Mouse (Mus musculus) forebrain, embryonic 10.5 days (tissue): ENCODE data around the gene Vhl. TPM values are rescaled to one million over a fixed set of nuclear protein-coding genes. Genes with fewer than 3 reads are reported as not detected.
A peak's percentile ranks its signal among the peaks of the same experiment; 100 is the strongest.

ENCODE experiments used
- DNase-seq: peaks from one replicate; pipeline ENCODE4 v3.0.0-alpha.2; 2017; ENCODE audit warnings: low spot score; ENCODE audit errors: extremely low spot score
- H3K27ac ChIP-seq: fragments of 300-500 bp; sonication (generic); 2 replicates; pipeline ENCODE4 v1.5.1; 2016; ENCODE audit warnings: mild to moderate bottlenecking
- H3K27me3 ChIP-seq: fragments of 300-500 bp; sonication (generic); 2 replicates; pipeline ENCODE4 v1.6.1; 2016; ENCODE audit warnings: mild to moderate bottlenecking; ENCODE audit not compliant: poor library complexity, severe bottlenecking
- H3K36me3 ChIP-seq: fragments of 300-500 bp; sonication (generic); replicated peaks from 2 replicates; pipeline ENCODE4 v1.6.1; 2016; ENCODE audit warnings: mild to moderate bottlenecking, moderate library complexity
- H3K4me1 ChIP-seq: fragments of 300-500 bp; sonication (generic); 2 replicates; pipeline ENCODE4 v1.6.1; 2016
- H3K4me3 ChIP-seq: fragments of 300-500 bp; sonication (generic); 2 replicates; pipeline ENCODE4 v1.5.1; 2016; ENCODE audit warnings: mild to moderate bottlenecking, moderate library complexity
- H3K9me3 ChIP-seq: fragments of 300-500 bp; sonication (generic); 2 replicates; pipeline ENCODE4 v1.6.1; 2016; ENCODE audit warnings: mild to moderate bottlenecking, moderate library complexity
- WGBS: fragments of 180-500 bp; shearing (Covaris S2); methylation state at CpG from one replicate; pipeline ENCODE4 v1.1.7; 2016; 5-methylcytosine and 5-hydroxymethylcytosine counted together
- polyA plus RNA-seq: library from polyadenylated mRNA; unstranded; fragments of >200 nt; fragmentation: Nextera tagmentation; extraction: Ambion mirVana; gene quantifications from 2 replicates; pipeline ENCODE4 v1.2.1, GENCODE M21; 2016

The Vhl gene
- polyA plus RNA-seq, 1 experiment from 2014 or later, result 42.4 TPM

DNA sequence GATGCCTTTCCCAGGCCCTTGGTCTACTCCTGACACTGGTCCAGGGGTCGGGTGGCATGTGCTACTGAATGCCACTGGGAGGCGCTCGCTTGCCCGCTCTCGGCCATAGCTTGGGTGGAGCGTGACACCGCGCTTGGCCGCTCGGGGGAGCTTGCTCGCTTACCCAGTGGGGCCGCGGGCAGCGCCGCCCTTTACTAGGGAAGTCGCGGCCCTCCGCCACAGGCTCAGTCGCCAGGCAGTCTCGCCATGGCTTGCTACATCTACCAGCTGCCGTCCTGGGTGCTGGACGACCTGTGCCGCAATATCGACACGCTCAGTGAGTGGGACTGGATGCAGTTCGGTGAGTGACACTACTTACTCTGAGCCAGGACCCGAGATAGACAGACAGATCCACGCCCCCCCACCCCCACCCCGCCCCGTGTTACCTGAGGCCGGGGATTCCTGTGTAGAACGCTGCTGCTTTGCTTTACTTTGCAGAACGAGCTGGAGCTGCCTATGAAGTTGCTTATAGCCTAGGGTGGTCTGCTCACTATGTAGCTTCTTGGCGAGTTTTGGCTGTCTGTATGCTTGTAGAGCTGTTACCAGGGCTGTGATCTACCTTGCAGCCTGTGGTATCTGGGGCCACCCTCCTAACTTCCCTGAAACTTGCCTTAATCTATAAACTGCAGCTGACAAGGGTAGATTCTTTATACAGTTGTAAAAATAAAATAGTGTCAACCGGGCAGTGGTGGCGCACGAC lies 14.7 kb downstream of the Vhl start, which contains the start of gene Irak2:
Gene Irak2, plus strand, starts transcription at position 166 of the 739 bp plus-strand sequence.
- Histone ChIP-seq H3K4me3 (peak within 1 kb of the TSS; percentile 61), H3K36me3 (peaks cover 7% of the 10 kb centered on the region), H3K27me3 (no peaks in the 10 kb centered on the region), H3K4me1 (peaks cover 10% of the 10 kb centered on the region), H3K9me3 (no peaks in the 10 kb centered on the region), H3K27ac (peak within 1 kb of the TSS; percentile 81)
- peak; percentile 90 for DNase-seq
- 8% methylated on average over 37 of the region's 37 CpGs for WGBS

DNA sequence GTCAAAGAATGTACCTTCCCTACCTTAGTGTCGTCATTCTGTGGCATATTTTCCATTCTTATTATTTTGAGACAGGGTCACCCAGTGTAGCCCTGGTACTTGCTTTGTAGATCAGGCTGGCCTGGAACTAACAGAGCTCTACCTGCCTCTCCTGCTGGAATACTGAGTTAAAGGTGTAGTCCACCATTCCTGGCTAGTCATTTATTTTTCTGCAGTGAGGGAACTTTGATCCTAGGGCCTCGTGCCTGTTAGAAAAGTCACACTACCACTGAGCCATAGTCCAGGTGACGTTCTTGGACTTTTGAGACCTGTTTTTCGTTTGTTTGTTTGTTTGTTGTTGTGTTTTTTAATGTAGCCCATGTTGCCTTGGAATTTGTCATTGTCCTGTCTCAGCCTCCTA lies 15.4 kb downstream of the Vhl start:
- Histone ChIP-seq H3K36me3 (peaks cover 1% of the 10 kb centered on the region; the same call in 1 of the 2 replicates), H3K27ac (no peak overlapping the region), H3K4me3 (no peak overlapping the region), H3K27me3 (no peaks in the 10 kb centered on the region), H3K4me1 (peaks cover 10% of the 10 kb centered on the region), H3K9me3 (no peaks in the 10 kb centered on the region)
- WGBS, result 87% methylated on average over 4 of the region's 4 CpGs
- DNase-seq, result no peak

DNA sequence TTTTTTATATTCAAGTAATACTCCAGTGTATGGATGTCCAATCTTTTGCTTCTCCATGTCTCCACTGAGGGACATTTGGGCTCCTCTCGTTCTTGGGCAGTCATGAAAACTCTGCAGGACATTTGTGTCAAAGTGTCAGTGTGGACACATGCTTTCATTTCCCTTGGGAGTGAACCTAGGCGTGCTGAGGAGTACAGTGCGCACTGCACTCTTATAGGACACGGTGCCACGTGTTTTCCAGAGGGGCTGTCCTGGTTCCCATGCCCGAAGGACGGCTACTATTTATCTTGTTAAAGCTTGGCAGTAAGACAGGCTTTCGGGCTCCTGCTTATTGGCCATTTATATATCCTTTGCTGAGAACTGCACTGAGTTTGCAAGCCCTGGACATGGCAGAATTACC lies 18.8 kb downstream of the Vhl start:
- Histone ChIP-seq H3K9me3 (no peaks in the 10 kb centered on the region), H3K4me1 (peaks cover 10% of the 10 kb centered on the region), H3K36me3 (no peaks in the 10 kb centered on the region), H3K27me3 (no peaks in the 10 kb centered on the region), H3K27ac (no peak overlapping the region), H3K4me3 (no peak overlapping the region)
- WGBS, result 92% methylated on average over 8 of the region's 8 CpGs
- DNase-seq, result no peak

DNA sequence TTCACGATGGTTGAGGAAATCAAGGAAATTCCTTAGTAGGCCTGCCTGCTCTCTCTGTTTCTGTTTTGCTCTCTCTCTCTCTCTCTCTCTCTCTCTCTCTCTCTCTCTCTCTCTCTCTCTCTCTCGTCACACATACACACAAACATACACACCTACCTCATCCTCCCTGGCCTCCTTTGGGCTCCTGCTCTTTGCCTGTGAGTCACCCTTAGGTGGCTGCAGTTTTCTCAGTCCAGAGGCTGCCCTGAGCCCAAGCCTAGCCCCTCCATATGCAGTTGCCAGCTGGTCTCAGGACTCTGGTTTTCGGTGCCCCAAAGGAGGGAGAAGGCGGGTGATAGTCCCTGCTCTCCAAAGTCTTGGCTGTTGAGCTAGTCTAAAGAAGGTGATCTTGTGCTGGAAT lies 19.3 kb downstream of the Vhl start:
- H3K4me3 ChIP-seq, result no peak overlapping the region
- H3K4me1 ChIP-seq, result peaks cover 9% of the 10 kb centered on the region
- no peak overlapping the region for H3K27ac ChIP-seq
- H3K9me3 ChIP-seq, result no peaks in the 10 kb centered on the region
- H3K27me3 ChIP-seq, result no peaks in the 10 kb centered on the region
- DNase-seq, result no peak
- 90% methylated on average over 4 of the region's 4 CpGs for WGBS
- no peaks in the 10 kb centered on the region for H3K36me3 ChIP-seq

DNA sequence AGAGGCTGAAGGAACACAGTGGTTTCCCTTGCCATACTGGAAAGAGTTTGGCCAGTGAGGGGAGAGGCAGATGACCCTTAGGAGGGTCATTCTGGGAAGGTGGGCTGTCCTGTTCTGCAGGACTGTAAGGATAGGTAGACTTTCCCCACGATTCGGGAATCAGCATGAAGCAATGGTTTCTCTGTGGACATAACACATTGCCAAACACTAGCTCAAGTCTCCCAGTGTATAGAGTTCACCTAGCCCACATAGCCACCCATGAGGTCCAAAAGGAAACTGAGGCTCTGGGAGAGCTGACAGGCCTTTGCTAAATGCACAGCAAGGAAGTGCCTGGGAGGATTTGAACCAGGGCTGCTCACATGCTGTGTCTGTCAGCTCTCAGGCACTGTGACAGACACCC lies 20.2 kb downstream of the Vhl start:
- H3K9me3 ChIP-seq, result no peaks in the 10 kb centered on the region
- DNase-seq, result no peak
- peaks cover 2% of the 10 kb centered on the region; the same call in 1 of the 2 replicates for H3K4me1 ChIP-seq
- H3K27me3 ChIP-seq, result no peaks in the 10 kb centered on the region
- 86% methylated on average over 2 of the region's 2 CpGs for WGBS
- H3K27ac ChIP-seq, result no peak overlapping the region
- no peaks in the 10 kb centered on the region for H3K36me3 ChIP-seq
- no peak overlapping the region for H3K4me3 ChIP-seq

DNA sequence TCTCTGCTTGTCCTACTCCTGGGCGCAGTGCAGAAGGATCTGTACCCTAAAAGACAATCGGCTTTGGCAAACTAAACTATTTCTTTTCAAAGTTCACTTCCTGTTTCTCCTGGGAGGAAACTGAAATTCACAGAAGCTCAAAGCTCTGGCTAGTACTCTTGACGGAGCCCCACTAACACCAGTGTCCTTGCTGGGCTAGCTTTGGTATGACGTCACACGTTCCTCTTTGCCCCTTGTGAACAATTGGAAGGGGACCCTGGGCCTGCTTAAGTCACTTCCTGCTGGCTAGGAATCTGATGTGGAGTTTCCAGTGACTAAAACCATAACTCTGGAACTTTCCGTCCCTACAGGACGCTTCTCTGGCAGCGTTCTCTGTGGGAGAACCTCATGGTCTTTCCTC lies 21.0 kb downstream of the Vhl start:
- Histone ChIP-seq H3K4me3 (no peak overlapping the region), H3K4me1 (peaks cover 2% of the 10 kb centered on the region; the same call in 1 of the 2 replicates), H3K27me3 (no peaks in the 10 kb centered on the region), H3K9me3 (no peaks in the 10 kb centered on the region), H3K27ac (no peak overlapping the region), H3K36me3 (no peaks in the 10 kb centered on the region)
- WGBS, result 88% methylated on average over 8 of the region's 8 CpGs
- DNase-seq, result no peak

DNA sequence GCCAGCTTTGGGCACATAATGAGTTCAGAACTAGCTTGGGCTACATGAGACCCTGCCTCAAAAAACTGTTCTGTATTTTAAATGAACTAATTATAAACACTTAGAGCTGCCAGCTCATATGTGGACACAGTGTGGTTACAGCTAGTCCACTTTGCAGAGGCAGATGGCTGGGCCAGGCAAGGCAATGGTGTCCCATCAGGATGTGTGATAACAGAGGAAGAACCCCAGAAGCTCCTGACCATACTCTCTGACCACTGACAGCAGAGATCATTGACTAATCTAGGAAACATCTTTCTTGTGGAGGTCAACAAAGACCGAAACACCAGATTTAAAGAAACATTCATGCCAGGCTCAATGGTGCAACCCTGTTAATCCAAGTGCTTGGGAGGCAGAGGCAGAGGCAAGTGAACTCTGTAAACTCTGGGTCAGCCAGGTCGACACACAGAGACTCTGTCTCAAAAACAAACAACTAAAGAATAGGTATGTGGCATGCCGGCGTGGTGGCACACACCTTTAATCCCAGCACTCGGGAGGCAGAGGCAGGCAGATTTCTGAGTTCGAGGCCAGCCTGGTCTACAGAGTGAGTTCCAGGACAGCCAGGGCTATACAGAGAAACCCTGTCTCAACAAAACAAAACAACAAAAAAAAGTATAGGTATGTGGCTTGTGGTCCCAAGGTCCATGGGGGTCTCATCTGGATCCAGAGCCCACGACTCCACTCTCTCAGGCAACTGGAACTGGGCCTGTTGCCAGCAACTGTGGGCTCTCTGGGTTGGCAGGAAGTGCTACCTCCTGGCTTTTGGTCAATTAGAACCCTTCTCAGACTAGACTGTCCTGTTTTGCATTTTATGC lies 25.8 kb downstream of the Vhl start:
- no peak overlapping the region for H3K4me3 ChIP-seq
- no peaks in the 10 kb centered on the region for H3K4me1 ChIP-seq
- DNase-seq, result no peak
- H3K36me3 ChIP-seq, result no peaks in the 10 kb centered on the region
- no peak overlapping the region for H3K27ac ChIP-seq
- 90% methylated on average over 7 of the region's 7 CpGs for WGBS
- H3K9me3 ChIP-seq, result no peaks in the 10 kb centered on the region
- no peaks in the 10 kb centered on the region for H3K27me3 ChIP-seq

DNA sequence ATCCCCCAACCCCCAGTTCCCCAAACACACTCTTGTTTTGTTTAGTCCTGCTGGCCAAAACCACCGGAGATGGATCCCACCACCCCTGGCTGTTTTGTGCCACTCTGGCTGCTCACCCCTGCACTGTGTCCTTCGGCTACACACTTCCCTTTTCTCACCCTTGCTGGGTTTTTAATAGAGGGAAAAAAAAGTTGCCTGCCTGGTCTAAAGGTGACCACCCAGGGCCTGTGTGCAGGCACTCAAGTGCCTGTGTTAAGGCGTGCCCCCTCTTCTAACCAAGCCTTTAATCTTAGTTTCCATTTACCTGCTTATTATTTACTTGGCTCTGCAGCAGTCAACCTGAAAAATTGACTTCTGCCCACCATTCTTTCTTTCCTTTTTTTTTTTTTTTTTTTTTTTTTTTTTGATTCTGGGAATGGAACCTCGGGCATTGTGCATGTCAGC lies 26.5 kb downstream of the Vhl start:
- DNase-seq, result no peak
- Histone ChIP-seq H3K27me3 (no peaks in the 10 kb centered on the region), H3K4me1 (no peaks in the 10 kb centered on the region), H3K27ac (no peak overlapping the region), H3K4me3 (no peak overlapping the region), H3K9me3 (no peaks in the 10 kb centered on the region), H3K36me3 (no peaks in the 10 kb centered on the region)
- 82% methylated on average over 4 of the region's 4 CpGs for WGBS

DNA sequence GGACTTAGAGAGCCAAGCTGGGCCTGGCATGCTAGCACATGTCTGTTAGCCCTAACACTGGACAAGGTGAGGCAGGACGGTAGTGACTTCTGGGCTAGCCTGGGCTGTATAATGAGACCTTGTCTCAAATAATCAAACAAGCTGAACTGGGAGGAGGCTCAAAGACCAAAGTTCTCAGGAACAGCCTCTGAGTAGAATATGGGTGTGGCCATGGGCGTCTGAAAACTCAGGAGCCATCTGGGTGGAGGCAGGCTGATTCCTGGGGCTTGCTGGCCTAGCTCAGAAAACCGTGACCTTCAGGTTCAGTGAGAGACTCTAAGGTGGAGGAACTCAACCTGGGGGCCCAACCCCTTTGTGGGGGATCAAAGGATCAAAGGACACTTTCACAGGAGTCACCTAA lies 27.9 kb downstream of the Vhl start:
- 71% methylated on average over 3 of the region's 3 CpGs for WGBS
- Histone ChIP-seq H3K36me3 (no peaks in the 10 kb centered on the region), H3K27ac (no peak overlapping the region), H3K27me3 (no peaks in the 10 kb centered on the region), H3K9me3 (no peaks in the 10 kb centered on the region), H3K4me3 (no peak overlapping the region), H3K4me1 (no peaks in the 10 kb centered on the region)
- DNase-seq, result no peak

DNA sequence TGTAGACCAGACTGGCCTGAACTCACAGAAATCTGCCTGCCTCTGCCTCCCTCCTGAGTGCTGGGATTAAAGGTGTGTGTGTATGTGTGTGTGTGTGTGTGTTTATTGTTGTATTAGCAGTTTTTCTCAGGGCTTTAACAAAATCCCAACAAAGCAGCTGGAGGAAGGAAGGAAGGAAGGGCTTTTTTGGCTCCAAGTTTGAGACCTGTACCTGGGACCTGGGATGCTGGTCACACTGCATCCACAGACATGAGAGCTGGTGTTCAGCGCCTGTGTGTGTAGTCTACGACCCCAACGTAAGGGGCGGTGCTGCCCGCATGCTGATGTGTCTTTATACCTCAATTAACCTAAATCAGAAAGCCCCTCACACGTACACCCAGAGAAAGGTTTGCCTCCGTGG lies 29.8 kb downstream of the Vhl start:
- Histone ChIP-seq H3K27me3 (no peaks in the 10 kb centered on the region), H3K36me3 (no peaks in the 10 kb centered on the region), H3K4me3 (no peak overlapping the region), H3K9me3 (no peaks in the 10 kb centered on the region), H3K27ac (no peak overlapping the region), H3K4me1 (no peaks in the 10 kb centered on the region)
- DNase-seq, result no peak
- 93% methylated on average over 7 of the region's 7 CpGs for WGBS

DNA sequence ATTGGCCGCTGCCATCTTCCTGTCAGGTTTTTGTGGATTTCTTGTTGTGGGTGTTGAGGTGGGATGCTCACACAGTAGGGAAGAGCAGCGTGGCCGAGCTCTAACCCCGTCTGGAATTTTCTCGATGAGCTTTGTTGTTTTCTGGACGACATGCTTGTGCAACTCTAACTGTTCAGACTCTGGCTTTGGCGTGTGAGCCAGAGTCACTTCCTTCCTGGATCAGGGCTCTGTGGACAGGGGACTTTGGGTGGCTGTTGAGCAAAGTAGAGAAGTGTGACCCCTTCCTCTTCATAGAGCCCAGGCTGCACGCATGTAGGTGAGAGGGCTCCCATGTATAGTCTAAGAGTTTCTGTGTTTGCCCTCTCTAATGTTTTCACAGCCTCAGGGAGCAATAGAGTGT lies 30.3 kb downstream of the Vhl start:
- 84% methylated on average over 8 of the region's 8 CpGs for WGBS

DNA sequence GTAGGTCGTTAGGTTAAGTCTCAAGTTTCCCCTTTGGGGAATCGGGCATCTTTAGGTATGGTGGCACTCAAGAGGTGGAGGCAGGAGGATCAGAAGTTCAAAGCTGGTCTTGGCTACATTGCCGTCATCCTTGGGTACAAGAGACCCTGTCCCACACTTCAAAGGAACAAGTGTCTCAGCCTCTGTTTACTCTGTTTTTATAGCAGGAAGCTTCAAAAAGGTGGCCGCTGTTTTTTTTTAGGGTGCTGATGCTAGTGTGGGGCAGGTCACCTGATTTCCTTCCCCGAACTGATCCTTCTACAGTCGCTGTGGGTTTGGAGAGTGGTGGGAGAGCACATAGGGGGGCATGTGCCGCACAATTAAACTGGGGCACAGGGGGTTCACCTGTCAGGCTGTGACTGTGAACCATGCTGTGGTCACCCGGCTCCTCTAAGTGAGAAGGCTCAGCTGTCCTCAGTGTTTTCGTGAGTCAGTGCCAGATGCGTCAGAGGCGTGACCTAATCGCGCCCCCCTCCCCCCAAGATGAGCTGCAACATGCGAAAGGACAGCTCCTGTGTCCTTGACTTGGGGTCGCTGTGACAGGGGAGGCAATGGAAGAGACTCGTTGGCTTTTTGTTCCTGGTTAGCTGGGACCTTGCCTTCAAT lies 31.1 kb downstream of the Vhl start:
- 85% methylated on average over 16 of the region's 16 CpGs for WGBS
- no peaks in the 10 kb centered on the region for H3K9me3 ChIP-seq
- no peaks in the 10 kb centered on the region for H3K36me3 ChIP-seq
- H3K27me3 ChIP-seq, result no peaks in the 10 kb centered on the region
- H3K27ac ChIP-seq, result no peak overlapping the region
- H3K4me3 ChIP-seq, result no peak overlapping the region
- H3K4me1 ChIP-seq, result no peaks in the 10 kb centered on the region
- no peak for DNase-seq

More for the DNA sequence above, 30.3 kb downstream of the Vhl start:
- Histone ChIP-seq H3K27ac (no peak overlapping the region), H3K27me3 (no peaks in the 10 kb centered on the region), H3K4me3 (no peak overlapping the region), H3K4me1 (no peaks in the 10 kb centered on the region), H3K36me3 (no peaks in the 10 kb centered on the region), H3K9me3 (no peaks in the 10 kb centered on the region)
- DNase-seq, result no peak

DNA sequence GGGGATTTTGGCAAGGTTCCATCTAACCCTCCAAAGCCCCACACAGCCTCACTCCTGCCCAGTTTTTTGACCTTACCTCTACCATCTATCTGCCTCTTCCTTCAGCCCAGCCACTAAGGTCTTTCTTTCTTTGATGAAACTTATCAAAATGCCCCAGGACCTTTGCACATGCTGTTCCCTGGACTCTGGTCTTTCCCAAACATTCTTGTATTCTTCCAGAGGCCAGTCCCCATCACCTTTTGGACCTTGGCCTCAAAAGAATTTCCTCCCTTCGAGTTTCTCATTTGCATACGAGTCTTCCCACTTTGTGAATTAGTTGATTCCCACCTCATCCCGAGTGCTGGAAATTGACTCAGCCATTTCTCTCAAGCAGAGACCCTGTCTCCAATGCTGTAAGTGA lies 31.7 kb downstream of the Vhl start:
- no peak overlapping the region for H3K27ac ChIP-seq
- H3K9me3 ChIP-seq, result no peaks in the 10 kb centered on the region
- 92% methylated on average over 3 of the region's 3 CpGs for WGBS
- H3K4me3 ChIP-seq, result no peak overlapping the region
- no peaks in the 10 kb centered on the region for H3K36me3 ChIP-seq
- peaks cover 5% of the 10 kb centered on the region for H3K4me1 ChIP-seq
- no peak for DNase-seq
- no peaks in the 10 kb centered on the region for H3K27me3 ChIP-seq
